Mouse (Mus musculus) stomach, embryonic 15.5 days (tissue): ENCODE measurements around the gene Atp4b. TPM values are rescaled to one million over a fixed set of nuclear protein-coding genes. Genes with fewer than 3 reads are reported as not detected.
"Not testable (repeated sequence)": the region's sequence is repeated elsewhere in the genome, so short reads cannot be mapped to it uniquely, and the experiment has no call there.

Experiments used
- ATAC-seq: fragments of 200-750 bp; cut with Nextera tagmentation; 2 replicates; pipeline ENCODE4 v1.8.0; 2017; ENCODE audit warnings: low read depth, moderate number of reproducible peaks, moderate TSS enrichment; ENCODE audit not compliant: insufficient read depth, low FRiP score
- H3K27ac ChIP-seq: fragments of 300-500 bp; sonication (generic); 2 replicates; pipeline ENCODE4 v1.5.1; 2015; ENCODE audit warnings: mild to moderate bottlenecking, inconsistent platforms
- H3K27me3 ChIP-seq: fragments of 300-500 bp; sonication (generic); replicated peaks from 2 replicates; pipeline ENCODE4 v1.6.1; 2015; ENCODE audit warnings: inconsistent platforms
- H3K36me3 ChIP-seq: fragments of 300-500 bp; sonication (generic); 2 replicates; pipeline ENCODE4 v1.6.1; 2015; ENCODE audit warnings: inconsistent platforms
- H3K4me1 ChIP-seq: fragments of 300-500 bp; sonication (generic); 2 replicates; pipeline ENCODE4 v1.6.1; 2015; ENCODE audit warnings: inconsistent platforms
- H3K4me2 ChIP-seq: fragments of 300-500 bp; sonication (generic); 2 replicates; pipeline ENCODE4 v1.6.1; 2015; ENCODE audit warnings: mild to moderate bottlenecking, inconsistent platforms
- H3K4me3 ChIP-seq: fragments of 300-500 bp; sonication (generic); replicated peaks from 2 replicates; pipeline ENCODE4 v1.5.1; 2015; ENCODE audit warnings: inconsistent platforms
- H3K9ac ChIP-seq: fragments of 300-500 bp; sonication (generic); 2 replicates; pipeline ENCODE4 v1.6.1; 2015; ENCODE audit warnings: inconsistent platforms
- H3K9me3 ChIP-seq: fragments of 300-500 bp; sonication (generic); 2 replicates; pipeline ENCODE4 v1.6.1; 2016; ENCODE audit warnings: inconsistent platforms
- WGBS: fragments of 180-500 bp; shearing (Covaris S2); methylation state at CpG from one replicate; pipeline ENCODE4 v1.1.7; 2015; 5-methylcytosine and 5-hydroxymethylcytosine counted together
- polyA plus RNA-seq: library from polyadenylated mRNA; unstranded; fragments of >200 nt; fragmentation: Nextera tagmentation; extraction: Ambion mirVana; gene quantifications from 2 replicates; pipeline ENCODE4 v1.2.1, GENCODE M21; 2015

Gene Atp4b
- polyA plus RNA-seq, 1 experiment from 2014 or later: 25.5 TPM

- H3K9ac ChIP-seq: no peak overlapping the region
- H3K27ac ChIP-seq: no peak overlapping the region
- no peak for ATAC-seq
- H3K4me1 ChIP-seq: peaks cover 16% of the 10 kb centered on the region
- H3K36me3 ChIP-seq: peaks cover 29% of the 10 kb centered on the region
- peak overlapping the region; percentile 82; the same call in 1 of the 2 replicates for H3K4me2 ChIP-seq
- H3K27me3 ChIP-seq: no peaks in the 10 kb centered on the region
- 83% methylated on average over 8 of the region's 8 CpGs for WGBS
- peak overlapping the region; percentile 90; the same call in 1 of the 2 replicates for H3K4me3 ChIP-seq
- H3K9me3 ChIP-seq: no peaks in the 10 kb centered on the region
Observed at GRCm38 (mm10) chr8:13340650-13341049, 56.0 kb downstream of the Atp4b start.

GRCm38 (mm10) chr8:13339646-13339990 is 57.0 kb downstream of the Atp4b start:
- peaks cover 22% of the 10 kb centered on the region for H3K36me3 ChIP-seq
- peaks cover 16% of the 10 kb centered on the region for H3K4me1 ChIP-seq
- peak overlapping the region; percentile 82 for H3K4me2 ChIP-seq
- no peak for ATAC-seq
- H3K27me3 ChIP-seq: no peaks in the 10 kb centered on the region
- no peak overlapping the region for H3K27ac ChIP-seq
- WGBS: 3% methylated on average over 11 of the region's 11 CpGs
- H3K4me3 ChIP-seq: peak overlapping the region; percentile 90
- peak overlapping the region; percentile 94 for H3K9ac ChIP-seq
- H3K9me3 ChIP-seq: no peaks in the 10 kb centered on the region

- H3K9ac ChIP-seq: peak overlapping the region; percentile 94
- ATAC-seq: peak; percentile 53
- peak overlapping the region; percentile 90 for H3K4me3 ChIP-seq
- under 1% methylated on average over 69 of the region's 70 CpGs for WGBS
- H3K4me1 ChIP-seq: peaks cover 16% of the 10 kb centered on the region
- H3K9me3 ChIP-seq: no peaks in the 10 kb centered on the region
- H3K4me2 ChIP-seq: peak overlapping the region; percentile 82
- no peaks in the 10 kb centered on the region for H3K27me3 ChIP-seq
- peak overlapping the region; percentile 80 for H3K27ac ChIP-seq
- peaks cover 16% of the 10 kb centered on the region for H3K36me3 ChIP-seq
Observed at GRCm38 (mm10) chr8:13338901-13339645, 57.6 kb downstream of the Atp4b start.

- WGBS: 3% methylated on average over 38 of the region's 72 CpGs
- Histone ChIP-seq H3K27ac (peak within 1 kb of the TSS; percentile 80), H3K9ac (peak within 1 kb of the TSS; percentile 94), H3K4me2 (peak within 1 kb of the TSS; percentile 82), H3K9me3 (no peaks in the 10 kb centered on the region), H3K4me1 (peaks cover 16% of the 10 kb centered on the region), H3K4me3 (peak within 1 kb of the TSS; percentile 90), H3K27me3 (no peaks in the 10 kb centered on the region), H3K36me3 (peaks cover 10% of the 10 kb centered on the region)
- peak; percentile 92 for ATAC-seq
Observed at GRCm38 (mm10) chr8:13338255-13338860, 58.3 kb downstream of the Atp4b start, which contains the start of gene Tfdp1. Gene Tfdp1 (plus strand): TSS chr8:13338751.

GRCm38 (mm10) chr8:13337678-13338077 is 58.9 kb downstream of the Atp4b start:
- peaks cover 16% of the 10 kb centered on the region for H3K4me1 ChIP-seq
- no peaks in the 10 kb centered on the region for H3K27me3 ChIP-seq
- H3K4me3 ChIP-seq: no peak overlapping the region
- WGBS: 62% methylated on average over 3 of the region's 3 CpGs
- H3K27ac ChIP-seq: no peak overlapping the region; the same call in 1 of the 2 replicates
- H3K4me2 ChIP-seq: 0 out of 2 replicates have a peak overlapping the region, but pooled peaks have one; percentile 82
- peaks cover 10% of the 10 kb centered on the region for H3K36me3 ChIP-seq
- no peak for ATAC-seq
- no peak overlapping the region for H3K9ac ChIP-seq
- H3K9me3 ChIP-seq: no peaks in the 10 kb centered on the region

GRCm38 (mm10) chr8:13337245-13337644 is 59.4 kb downstream of the Atp4b start:
- ATAC-seq, H3K27ac ChIP-seq: not testable (repeated sequence)
- WGBS: 58% methylated on average over 6 of the region's 6 CpGs

More at GRCm38 (mm10) chr8:13337245-13337644, 59.4 kb downstream of the Atp4b start:
- not testable (repeated sequence) for H3K4me2 ChIP-seq, H3K9me3 ChIP-seq, H3K27me3 ChIP-seq, H3K4me3 ChIP-seq, H3K36me3 ChIP-seq, H3K9ac ChIP-seq
- H3K4me1 ChIP-seq: peaks cover 14% of the 10 kb centered on the region

Other genes starting within 250 kb of the Atp4b start
- gene Lamp1, start 237.7 kb downstream of the Atp4b start, polyA plus RNA-seq: 295 and 327 TPM in 2 replicates
- gene Grtp1, start 196.2 kb downstream of the Atp4b start, polyA plus RNA-seq: 24.6 and 25.4 TPM in 2 replicates
- 0.62 and 0.88 TPM in 2 replicates for gene Adprhl1, start 142.7 kb downstream of the Atp4b start, polyA plus RNA-seq
- gene Dcun1d2, start 108.7 kb downstream of the Atp4b start, polyA plus RNA-seq: 19.2 and 20.3 TPM in 2 replicates
- gene Tmco3, start 108.6 kb downstream of the Atp4b start, polyA plus RNA-seq: 33.1 and 36.0 TPM in 2 replicates
- gene Tfdp1, start 58.1 kb downstream of the Atp4b start, polyA plus RNA-seq: 156 and 173 TPM in 2 replicates
- gene Grk1, start 8.3 kb upstream of the Atp4b start, polyA plus RNA-seq: 0.01 TPM in 1 of 2 replicates, not detected in the other
- 2.8 and 3.0 TPM in 2 replicates for gene Tmem255b, start 38.4 kb upstream of the Atp4b start, polyA plus RNA-seq
- 113 and 130 TPM in 2 replicates for gene Gas6, start 97.7 kb upstream of the Atp4b start, polyA plus RNA-seq
- gene 1700029H14Rik, start 165.6 kb upstream of the Atp4b start, polyA plus RNA-seq: not detected in 2 replicates